Mouse (Mus musculus) olfactory bulb, adult 2 months (tissue): Measurements from ENCODE around the gene Rabl3. TPM values are rescaled to one million over a fixed set of nuclear protein-coding genes. Genes with fewer than 3 reads are reported as not detected.

Source experiments
- H3K27ac ChIP-seq: fragments of 200-500 bp; 2 replicates; pipeline ENCODE4 v1.5.1; 2012; ENCODE audit warnings: low read depth, low read length; ENCODE audit not compliant: insufficient read depth
- H3K4me1 ChIP-seq: fragments of 200-500 bp; 2 replicates; pipeline ENCODE4 v1.6.1; 2012; ENCODE audit warnings: low read length; ENCODE audit not compliant: control insufficient read depth, insufficient read depth
- H3K4me3 ChIP-seq: fragments of 200-500 bp; 2 replicates; pipeline ENCODE4 v1.5.1; 2012; ENCODE audit warnings: mild to moderate bottlenecking, low read depth, low read length, moderate library complexity; ENCODE audit not compliant: insufficient read depth
- CTCF ChIP-seq: fragments of 200-500 bp; IDR thresholded peaks from 2 replicates; pipeline ENCODE4 v1.5.1; 2012; ENCODE audit warnings: low read depth, mild to moderate bottlenecking, low read length, moderate library complexity; ENCODE audit not compliant: insufficient read depth
- POLR2A ChIP-seq: fragments of 200-500 bp; IDR thresholded peaks from 2 replicates; pipeline ENCODE4 v1.6.1; 2012; ENCODE audit warnings: mild to moderate bottlenecking, low read depth, low read length, moderate library complexity; ENCODE audit not compliant: insufficient read depth
- WGBS: fragments of 180-500 bp; shearing (Covaris S2); methylation state at CpG from one replicate; pipeline ENCODE4 v1.1.7; 2018; 5-methylcytosine and 5-hydroxymethylcytosine counted together
- polyA plus RNA-seq: library from polyadenylated mRNA; stranded (reverse); fragments of >200 nt; gene quantifications from 2 replicates; pipeline ENCODE4 v1.2.4, GENCODE M21; 2012; ENCODE audit warnings: low replicate concordance; ENCODE audit not compliant: missing spikeins, insufficient read depth, insufficient read length

The Rabl3 gene
- polyA plus RNA-seq, 1 experiment, result not detected

GRCm38 (mm10) chr16:37583306-37583705 is 43.6 kb downstream of the Rabl3 start:
- peaks cover 14% of the 10 kb centered on the region for H3K4me1 ChIP-seq
- WGBS, result 79% methylated on average over 3 of the region's 3 CpGs
- H3K27ac ChIP-seq, result peak overlapping the region; percentile 98
- TF ChIP-seq CTCF (no peak), POLR2A (no peak)
- H3K4me3 ChIP-seq, result no peak overlapping the region

- 21% methylated on average over 6 of the region's 6 CpGs for WGBS
- TF ChIP-seq POLR2A, result no peak
- TF ChIP-seq CTCF, result no peak
- Histone ChIP-seq H3K4me3 (no peak overlapping the region), H3K27ac (peak overlapping the region; percentile 98), H3K4me1 (peaks cover 14% of the 10 kb centered on the region)
Measured at GRCm38 (mm10) chr16:37583801-37584200, 44.1 kb downstream of the Rabl3 start.

- WGBS, result 3% methylated on average over 25 of the region's 25 CpGs
- Histone ChIP-seq H3K4me3 (peak overlapping the region; percentile 32), H3K27ac (peak overlapping the region; percentile 98), H3K4me1 (peaks cover 14% of the 10 kb centered on the region)
- no peak for TF ChIP-seq POLR2A
- TF ChIP-seq CTCF, result no peak
Measured at GRCm38 (mm10) chr16:37584218-37585035, 44.7 kb downstream of the Rabl3 start.

GRCm38 (mm10) chr16:37585129-37585563 is 45.5 kb downstream of the Rabl3 start:
- 44% methylated on average over 8 of the region's 8 CpGs for WGBS
- H3K27ac ChIP-seq, result peak overlapping the region; percentile 98
- TF ChIP-seq CTCF (no peak), POLR2A (no peak)
- peaks cover 17% of the 10 kb centered on the region for H3K4me1 ChIP-seq
- no peak overlapping the region for H3K4me3 ChIP-seq

- WGBS, result 69% methylated on average over 3 of the region's 3 CpGs
Measured at GRCm38 (mm10) chr16:37590921-37591320, 51.2 kb downstream of the Rabl3 start.

GRCm38 (mm10) chr16:37591551-37591950 is 51.9 kb downstream of the Rabl3 start:
- Histone ChIP-seq H3K27ac (no peak overlapping the region), H3K4me1 (peaks cover 5% of the 10 kb centered on the region; the same call in 1 of the 2 replicates), H3K4me3 (no peak overlapping the region)
- 89% methylated on average over 8 of the region's 8 CpGs for WGBS
- TF ChIP-seq POLR2A (no peak), CTCF (no peak)

More at GRCm38 (mm10) chr16:37590921-37591320, 51.2 kb downstream of the Rabl3 start:
- no peak overlapping the region for H3K27ac ChIP-seq
- no peak overlapping the region for H3K4me3 ChIP-seq
- H3K4me1 ChIP-seq, result peaks cover 5% of the 10 kb centered on the region; the same call in 1 of the 2 replicates
- TF ChIP-seq POLR2A (no peak), CTCF (no peak)

GRCm38 (mm10) chr16:37597412-37597811 is 57.7 kb downstream of the Rabl3 start:
- 88% methylated on average over 5 of the region's 5 CpGs for WGBS
- Histone ChIP-seq H3K4me3 (no peak overlapping the region), H3K27ac (no peak overlapping the region), H3K4me1 (no peaks in the 10 kb centered on the region)
- TF ChIP-seq POLR2A (no peak), CTCF (no peak)

GRCm38 (mm10) chr16:37598463-37598862 is 58.8 kb downstream of the Rabl3 start:
- TF ChIP-seq POLR2A (no peak), CTCF (no peak)
- Histone ChIP-seq H3K4me1 (no peaks in the 10 kb centered on the region), H3K27ac (no peak overlapping the region), H3K4me3 (no peak overlapping the region)
- 94% methylated on average over 7 of the region's 7 CpGs for WGBS

GRCm38 (mm10) chr16:37599326-37599725 is 59.6 kb downstream of the Rabl3 start:
- Histone ChIP-seq H3K4me1 (no peaks in the 10 kb centered on the region), H3K4me3 (no peak overlapping the region), H3K27ac (no peak overlapping the region)
- WGBS, result 81% methylated on average over 3 of the region's 3 CpGs
- no peak for TF ChIP-seq CTCF
- no peak for TF ChIP-seq POLR2A

- WGBS, result 98% methylated on average over 1 of the region's 1 CpGs
- H3K27ac ChIP-seq, result no peak overlapping the region
- TF ChIP-seq POLR2A (no peak), CTCF (no peak)
- H3K4me1 ChIP-seq, result no peaks in the 10 kb centered on the region
- no peak overlapping the region for H3K4me3 ChIP-seq
Measured at GRCm38 (mm10) chr16:37603431-37603830, 63.7 kb downstream of the Rabl3 start.
